Mouse (Mus musculus) G1E (cell line): ENCODE results near the gene Myl12a. TPM values are rescaled to one million over a fixed set of nuclear protein-coding genes. Genes with fewer than 3 reads are reported as not detected.
A peak's percentile ranks its signal among the peaks of the same experiment; 100 is the strongest.

ENCODE experiments used
- ATAC-seq: 2 replicates; pipeline ENCODE4 v1.8.0; 2016; ENCODE audit warnings: mild to moderate bottlenecking; ENCODE audit not compliant: insufficient number of reproducible peaks, poor library complexity, low FRiP score, severe bottlenecking; ENCODE audit errors: extremely low read depth
- DNase-seq: peaks from one replicate; pipeline ENCODE4 v3.0.0; 2012; ENCODE audit warnings: low spot score
- H3K27me3 ChIP-seq: 2 replicates; pipeline ENCODE4 v1.6.1; 2012; ENCODE audit warnings: mild to moderate bottlenecking, low read length, inconsistent platforms; ENCODE audit not compliant: insufficient read depth
- H3K36me3 ChIP-seq: replicated peaks from 2 replicates; pipeline ENCODE3; 2012; ENCODE audit warnings: mild to moderate bottlenecking, inconsistent platforms
- H3K4me1 ChIP-seq: 2 replicates; pipeline ENCODE4 v1.6.1; 2012; ENCODE audit warnings: low read depth, low read length, inconsistent platforms, mixed read lengths; ENCODE audit not compliant: insufficient read depth
- H3K4me3 ChIP-seq: 2 replicates; pipeline ENCODE4 v1.5.1; 2012; ENCODE audit warnings: low read depth, mild to moderate bottlenecking, inconsistent platforms, low read length, moderate library complexity, mixed read lengths
- H3K9me3 ChIP-seq: replicated peaks from 2 replicates; pipeline ENCODE4 v1.6.1; 2012; ENCODE audit warnings: inconsistent platforms
- CTCF ChIP-seq: IDR thresholded peaks from 2 replicates; pipeline ENCODE4 v1.5.1; 2012; ENCODE audit warnings: low read depth, low read length, inconsistent platforms, mixed read lengths
- GATA1 ChIP-seq: IDR thresholded peaks from 2 replicates; pipeline ENCODE4 v1.6.1; 2012; ENCODE audit warnings: borderline replicate concordance, low read length, inconsistent platforms, mixed read lengths
- GATA2 ChIP-seq: IDR thresholded peaks from 2 replicates; pipeline ENCODE4 v1.6.1; 2012; ENCODE audit warnings: low read depth, low read length, inconsistent platforms, borderline replicate concordance
- POLR2AphosphoS5 ChIP-seq: IDR thresholded peaks from 2 replicates; pipeline ENCODE4 v1.6.1; 2012; ENCODE audit warnings: low read depth, low read length, inconsistent platforms; ENCODE audit not compliant: insufficient replicate concordance
- TAL1 ChIP-seq: conservative IDR thresholded peaks from 2 replicates; pipeline ENCODE4 v1.6.1; 2012; ENCODE audit warnings: low read depth, low read length, inconsistent platforms, mixed read lengths
- polyA plus RNA-seq: library from polyadenylated mRNA; stranded (reverse); fragments of >175 nt; gene quantifications from 2 replicates; pipeline ENCODE4 v1.2.3, GENCODE M21; 2012
- total RNA-seq, 2 experiments: library from RNA; stranded (forward) in 1 of 2; stranded (reverse) in 1 of 2; fragments of 200-1000 nt in 1 of 2; fragments of >200 nt in 1 of 2; fragmentation: Nextera tagmentation in 1 of 2; gene quantifications; 2 replicates each; pipeline ENCODE4 v1.2.3; 2014 to 2017

Gene Myl12a
- total and polyA plus RNA-seq, 3 experiments: 76.2 to 225 (median 145) TPM

- DNase-seq (no peak), ATAC-seq (no peak)
- Histone ChIP-seq H3K9me3 (no peaks in the 10 kb centered on the region), H3K4me1 (peaks cover 4% of the 10 kb centered on the region; the same call in 1 of the 2 replicates), H3K4me3 (no peak overlapping the region), H3K36me3 (no peaks in the 10 kb centered on the region), H3K27me3 (peaks cover 12% of the 10 kb centered on the region)
- no peak for TF ChIP-seq GATA1
- no peak for TF ChIP-seq POLR2AphosphoS5
- no peak for TF ChIP-seq CTCF
- no peak for TF ChIP-seq GATA2
- TF ChIP-seq TAL1: no peak
These were observed 10.4 kb upstream of the Myl12a start for GRCm38 (mm10) chr17:71013105-71013504.

GRCm38 (mm10) chr17:71011931-71012662 is 9.4 kb upstream of the Myl12a start:
- Histone ChIP-seq H3K9me3 (no peaks in the 10 kb centered on the region), H3K4me1 (peaks cover 4% of the 10 kb centered on the region; the same call in 1 of the 2 replicates), H3K27me3 (peaks cover 9% of the 10 kb centered on the region), H3K4me3 (no peak overlapping the region), H3K36me3 (no peaks in the 10 kb centered on the region)
- no peak for TF ChIP-seq CTCF
- ATAC-seq (no peak), DNase-seq (no peak)

GRCm38 (mm10) chr17:71010646-71011242 is 8.1 kb upstream of the Myl12a start:
- H3K27me3 ChIP-seq: peaks cover 9% of the 10 kb centered on the region
- H3K9me3 ChIP-seq: no peaks in the 10 kb centered on the region
- H3K4me3 ChIP-seq: no peak overlapping the region
- DNase-seq (no peak), ATAC-seq (peak; percentile 49; the same call in 1 of the 2 replicates)
- TF ChIP-seq TAL1 (no peak), GATA2 (no peak), GATA1 (no peak), POLR2AphosphoS5 (no peak), CTCF (no peak)
- peaks cover 4% of the 10 kb centered on the region; the same call in 1 of the 2 replicates for H3K4me1 ChIP-seq
- no peaks in the 10 kb centered on the region for H3K36me3 ChIP-seq

- Histone ChIP-seq H3K4me1 (peaks cover 4% of the 10 kb centered on the region; the same call in 1 of the 2 replicates), H3K36me3 (no peaks in the 10 kb centered on the region), H3K4me3 (no peak overlapping the region), H3K27me3 (peaks cover 9% of the 10 kb centered on the region), H3K9me3 (no peaks in the 10 kb centered on the region)
- no peak for DNase-seq
- no peak for ATAC-seq
- no peak for TF ChIP-seq GATA1
These were observed 7.1 kb upstream of the Myl12a start for GRCm38 (mm10) chr17:71009751-71010150.

- no peak overlapping the region for H3K4me3 ChIP-seq
- DNase-seq (no peak), ATAC-seq (no peak)
- no peaks in the 10 kb centered on the region for H3K9me3 ChIP-seq
- peaks cover 6% of the 10 kb centered on the region for H3K27me3 ChIP-seq
- peaks cover 13% of the 10 kb centered on the region for H3K4me1 ChIP-seq
- TF ChIP-seq POLR2AphosphoS5 (no peak), TAL1 (no peak), GATA2 (no peak), GATA1 (no peak), CTCF (no peak)
- no peaks in the 10 kb centered on the region for H3K36me3 ChIP-seq
These were observed 6.0 kb upstream of the Myl12a start for GRCm38 (mm10) chr17:71008676-71009075.

GRCm38 (mm10) chr17:71006976-71007375 is 4.3 kb upstream of the Myl12a start:
- Histone ChIP-seq H3K4me3 (no peak overlapping the region), H3K9me3 (no peaks in the 10 kb centered on the region), H3K36me3 (no peaks in the 10 kb centered on the region), H3K27me3 (peaks cover 2% of the 10 kb centered on the region), H3K4me1 (peaks cover 24% of the 10 kb centered on the region)
- ATAC-seq (no peak), DNase-seq (no peak)
- no peak for TF ChIP-seq POLR2AphosphoS5

- no peaks in the 10 kb centered on the region for H3K9me3 ChIP-seq
- H3K27me3 ChIP-seq: peaks cover 2% of the 10 kb centered on the region
- peaks cover 10% of the 10 kb centered on the region for H3K36me3 ChIP-seq
- TF ChIP-seq TAL1 (no peak), CTCF (no peak), GATA1 (no peak), GATA2 (no peak), POLR2AphosphoS5 (no peak)
- ATAC-seq (no peak), DNase-seq (no peak)
- no peak overlapping the region for H3K4me3 ChIP-seq
- H3K4me1 ChIP-seq: peaks cover 29% of the 10 kb centered on the region
These were observed 1.7 kb upstream of the Myl12a start for GRCm38 (mm10) chr17:71004186-71004960.
